Mouse (Mus musculus): ENCODE measurements around the gene Hdc. TPM values are rescaled to one million over a fixed set of nuclear protein-coding genes. Genes with fewer than 3 reads are reported as not detected.
"Not testable (repeated sequence)": the region's sequence is repeated elsewhere in the genome, so short reads cannot be mapped to it uniquely, and the experiment has no call there.

Hdc gene
- total RNA-seq (2021): 1 to 10 TPM in 1 of 2 experiments, under 1 TPM in 1; 0.85 to 1.5 TPM
- long read RNA-seq, experiment 1: 0 reads
- long read RNA-seq, experiment 2: 0 reads

DNA sequence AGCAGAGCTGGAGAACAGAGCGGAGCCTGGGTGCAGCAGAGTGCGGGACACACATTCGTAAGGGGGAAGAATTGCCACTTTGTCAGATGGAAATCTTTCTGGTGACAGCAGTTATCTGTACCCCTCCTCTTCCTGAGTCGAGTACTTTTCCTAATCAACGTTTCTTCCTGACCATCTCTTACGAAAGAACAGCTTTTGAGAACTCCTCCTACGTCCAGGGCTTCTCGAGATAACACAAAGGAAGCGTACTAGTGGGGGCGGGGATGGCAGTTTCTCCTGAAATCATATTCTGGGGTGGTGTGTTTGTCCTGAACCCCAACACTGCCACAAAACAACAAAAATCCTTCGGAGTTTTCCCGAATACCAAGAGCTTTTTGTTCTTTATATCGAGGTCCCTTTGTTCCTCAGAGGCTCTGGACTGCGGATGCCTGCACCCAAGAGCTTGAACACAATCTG lies at the start of gene Hdc:
Gene Hdc, minus strand, starts transcription at position 51 of the 456 bp plus-strand sequence.
- no peak for DNase-seq

DNA sequence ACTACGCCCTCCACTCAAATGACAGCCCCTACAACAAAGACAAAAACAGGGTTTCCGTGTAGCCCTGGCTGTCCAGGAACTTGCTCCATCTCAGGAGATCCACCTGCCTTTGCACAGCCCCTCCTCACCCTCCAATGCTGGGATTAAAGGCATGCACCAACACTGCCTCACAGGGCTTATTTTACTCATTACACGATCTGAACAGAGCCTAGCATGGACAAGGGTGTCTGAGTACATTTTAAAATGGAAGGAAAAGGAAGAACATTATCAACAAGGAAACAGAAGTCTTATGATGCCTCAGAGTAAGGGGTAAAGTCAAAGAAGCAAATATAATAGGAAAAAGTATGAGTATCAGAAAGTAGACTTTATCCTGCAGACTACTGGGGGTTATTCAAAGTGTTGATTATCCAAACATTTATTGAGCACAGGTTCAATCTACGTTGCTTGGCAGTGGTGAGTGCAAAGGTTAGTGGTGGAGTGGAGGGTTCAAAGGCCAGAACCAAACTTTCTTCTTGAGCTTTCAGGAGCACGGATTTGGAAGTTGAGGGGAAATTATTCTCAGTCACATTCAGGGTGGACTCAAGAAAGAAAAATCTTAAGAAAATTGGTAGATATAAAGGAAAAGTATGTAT lies 49.6 kb upstream of the Hdc start:
- no peak for DNase-seq

DNA sequence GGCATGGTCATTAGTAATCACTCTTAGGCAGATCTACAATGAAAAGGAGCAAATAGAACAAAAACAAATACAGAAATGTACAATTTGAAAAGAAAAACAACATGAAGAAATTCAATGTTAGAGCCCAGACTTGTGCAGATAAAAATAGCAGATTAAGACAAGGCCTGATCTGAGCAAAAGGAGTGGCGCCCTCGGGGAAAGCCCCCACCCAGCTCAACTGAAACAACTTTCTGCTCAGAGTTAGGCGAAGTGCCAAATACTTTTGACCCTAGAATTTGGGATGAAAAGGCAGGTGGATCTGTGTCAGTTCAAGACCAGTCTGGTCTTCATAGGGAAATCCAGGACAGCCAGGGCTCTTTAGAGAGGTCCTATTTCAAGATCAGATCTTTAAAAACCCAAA lies 46.9 kb upstream of the Hdc start:
- DNase-seq: no peak

DNA sequence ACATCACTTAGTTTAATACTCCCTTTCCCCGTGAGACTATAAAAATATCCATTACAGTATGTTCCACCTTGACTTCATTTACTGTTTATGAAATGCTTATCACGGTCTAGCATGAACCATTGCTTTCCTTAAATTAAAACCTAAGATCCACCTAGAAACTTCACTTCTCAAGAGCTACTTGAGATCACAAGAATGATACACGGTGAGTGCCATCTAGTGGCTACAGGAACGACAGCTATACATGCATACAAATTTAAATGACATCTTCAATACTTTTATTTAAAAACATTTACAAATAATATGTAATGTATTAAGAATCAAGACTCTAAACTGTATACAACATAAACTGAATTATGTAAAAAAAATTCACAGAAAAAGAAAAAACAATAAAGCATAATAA lies 44.4 kb upstream of the Hdc start:
- no peak for DNase-seq

DNA sequence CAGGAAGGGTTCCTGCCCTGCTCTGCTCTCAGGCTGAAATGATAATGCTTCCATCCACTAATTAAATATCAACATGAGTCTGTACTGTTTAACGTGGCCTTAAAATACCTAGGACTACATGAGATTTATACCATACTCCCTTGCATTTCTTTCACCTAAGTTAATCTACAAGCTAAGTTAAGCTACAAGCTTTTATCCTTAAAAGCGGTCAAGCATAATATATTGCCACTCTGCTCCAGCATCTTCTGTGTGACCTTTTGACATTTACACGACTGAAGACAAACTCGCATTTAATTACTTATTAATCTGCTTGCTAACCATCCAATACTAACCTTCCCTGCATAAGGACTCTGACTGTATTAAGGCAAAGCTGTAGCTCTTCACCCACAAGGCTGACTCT lies 33.8 kb upstream of the Hdc start:
- DNase-seq: no peak

DNA sequence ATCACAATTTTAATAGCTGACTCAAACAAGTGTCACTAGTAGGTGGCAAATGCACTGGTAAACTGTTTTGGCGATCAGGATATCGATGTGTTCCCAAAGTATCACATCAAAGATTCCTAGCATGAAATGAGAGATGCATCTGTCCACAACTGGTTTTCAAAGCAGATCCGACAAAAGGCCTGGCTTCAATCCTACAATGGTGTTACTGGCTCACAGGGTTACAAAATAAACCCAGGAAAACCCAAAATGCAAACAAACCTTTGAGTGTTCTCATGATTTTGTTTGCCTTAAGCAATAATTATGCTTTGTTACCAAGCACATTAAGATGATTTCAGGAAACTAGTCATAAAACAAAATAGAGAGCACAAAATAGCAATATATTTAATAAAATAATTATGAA lies 28.7 kb upstream of the Hdc start:
- DNase-seq: no peak

DNA sequence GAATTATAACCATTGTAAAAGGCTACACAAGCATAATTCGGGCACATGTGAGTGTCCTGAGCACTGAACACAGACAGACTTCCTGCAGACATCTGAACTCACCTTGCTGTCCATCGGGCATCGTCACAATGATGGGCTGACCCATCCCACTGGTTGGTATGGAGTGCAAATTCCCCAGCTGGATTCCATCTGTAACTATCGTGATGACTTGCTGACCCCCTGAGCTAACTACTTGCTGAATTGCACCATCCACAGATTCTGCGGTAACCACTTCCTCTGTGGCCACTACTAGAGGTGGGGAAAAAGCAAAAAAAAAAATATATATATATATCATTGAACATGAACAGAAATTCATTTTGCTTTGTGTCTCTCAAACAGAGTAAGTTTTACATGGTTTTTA lies 27.4 kb upstream of the Hdc start:
- DNase-seq: no peak

DNA sequence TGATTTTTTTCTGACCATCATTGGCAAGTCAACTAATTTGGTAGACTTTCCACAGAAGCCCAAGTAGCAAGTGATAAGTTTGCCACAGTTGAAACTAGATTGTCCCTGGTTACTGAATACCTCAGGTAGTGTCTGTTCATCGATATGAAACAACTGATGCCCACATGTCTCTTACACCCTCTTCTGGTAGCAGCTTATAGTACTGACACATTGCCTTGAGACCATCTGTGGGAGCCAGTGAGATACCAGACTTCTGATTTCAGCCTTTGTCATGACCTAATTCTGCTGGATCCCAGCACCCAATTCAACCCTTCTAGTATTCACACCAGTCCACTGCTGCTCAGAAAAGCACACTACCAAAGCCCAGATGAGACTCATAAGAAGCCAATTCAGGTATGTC lies 25.7 kb upstream of the Hdc start:
- no peak for DNase-seq

DNA sequence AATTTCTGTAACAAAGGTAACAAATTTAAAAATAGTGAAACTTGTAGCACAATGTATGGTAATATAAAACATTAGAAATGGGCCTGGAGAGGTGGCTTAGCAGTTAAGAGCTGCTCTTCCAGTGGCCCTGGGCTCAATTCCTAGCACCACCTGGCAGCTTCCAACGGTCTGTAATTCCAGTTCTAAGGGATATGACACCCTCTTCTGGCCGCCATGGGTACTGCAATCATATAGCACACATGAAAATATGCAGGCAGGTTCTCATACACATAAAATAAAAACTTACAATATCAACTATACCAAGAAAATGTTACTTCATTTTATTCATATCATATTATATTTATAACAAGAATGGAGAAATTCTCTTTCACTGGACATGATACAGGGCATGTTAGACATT lies 21.2 kb upstream of the Hdc start:
- DNase-seq: no peak

DNA sequence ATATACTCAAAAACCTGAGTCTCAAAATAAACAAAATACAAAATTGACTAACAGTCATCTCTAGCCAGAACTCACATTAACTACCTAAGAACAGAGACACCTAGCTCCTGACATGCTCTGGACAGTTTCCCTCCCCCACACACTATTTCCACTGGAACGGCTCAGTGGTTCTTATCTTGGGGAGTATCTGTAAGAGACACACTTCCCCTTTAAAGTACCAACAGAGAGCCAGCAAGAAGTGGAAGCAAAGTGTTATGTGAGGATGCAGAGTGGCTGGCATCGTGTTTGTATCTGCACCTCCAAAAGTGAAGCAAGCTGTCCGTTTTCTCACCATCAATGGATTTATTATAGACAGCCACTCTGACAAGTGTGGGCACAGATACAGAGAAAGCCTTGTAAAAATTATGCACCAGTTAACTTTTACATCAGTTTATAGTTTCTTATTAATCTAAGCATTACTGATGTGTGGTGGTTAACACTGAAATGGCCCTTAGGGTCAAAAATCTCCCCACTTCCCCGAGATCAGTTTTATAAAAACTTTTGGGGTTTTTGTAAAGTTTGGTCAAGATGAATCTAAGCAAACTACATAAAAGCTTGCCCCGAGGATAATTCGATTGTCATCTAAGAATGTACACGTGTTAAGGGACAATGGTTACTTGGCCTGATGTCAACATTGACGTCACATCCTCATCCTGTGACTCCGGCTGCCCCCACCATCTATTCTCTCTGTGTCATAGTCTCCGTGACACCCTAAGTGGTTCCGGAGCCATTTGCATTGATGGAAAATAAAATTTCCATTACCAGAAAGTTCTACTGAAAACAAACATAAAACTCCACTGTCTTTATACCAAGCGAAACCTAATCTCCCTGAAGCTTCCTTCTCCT lies 17.1 kb upstream of the Hdc start:
- no peak for DNase-seq

DNA sequence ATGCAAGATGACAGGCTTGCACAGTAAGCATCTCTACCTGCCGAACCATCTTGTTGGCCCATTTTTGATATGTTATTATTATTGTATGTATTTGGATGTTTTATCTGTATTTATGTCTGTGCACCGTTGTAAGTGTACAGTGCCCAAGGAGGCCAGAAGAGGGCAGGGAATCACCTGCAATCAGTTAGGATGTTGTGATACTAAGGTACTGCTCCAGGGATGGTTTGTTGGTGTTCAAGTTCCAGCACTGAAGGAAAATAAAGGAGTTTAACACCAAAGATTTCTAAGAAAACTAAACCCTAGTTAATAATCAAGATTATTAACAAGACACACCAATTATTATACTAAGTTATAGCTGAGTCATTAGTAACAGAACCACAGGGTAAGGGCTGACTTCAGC lies 14.1 kb upstream of the Hdc start:
- DNase-seq: no peak

DNA sequence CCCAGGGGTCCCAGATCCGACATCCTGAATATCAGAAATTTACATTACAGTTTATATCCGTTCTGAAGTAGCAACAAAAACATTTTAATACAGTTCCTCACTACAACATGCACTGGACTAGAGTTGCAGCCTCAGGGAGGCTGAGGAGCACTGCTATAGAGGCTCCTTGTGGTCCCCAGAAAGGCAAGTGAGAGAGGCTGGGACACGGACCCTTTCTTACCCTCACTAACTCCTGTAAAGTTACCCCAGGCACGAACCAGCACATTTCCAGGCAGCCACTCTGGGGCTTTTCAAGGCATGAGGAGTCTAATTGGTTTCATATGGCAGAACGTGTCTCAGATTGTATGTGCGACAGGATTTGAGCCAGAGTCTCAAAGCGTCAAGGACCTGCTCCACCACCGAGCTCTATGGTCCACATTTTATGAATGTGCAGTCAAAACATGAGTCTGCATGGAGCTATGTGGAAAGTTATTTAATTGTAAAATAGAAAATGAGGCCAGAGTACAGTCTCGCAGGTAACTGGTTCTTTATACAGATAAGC lies 9.4 kb upstream of the Hdc start:
- DNase-seq: no peak

DNA sequence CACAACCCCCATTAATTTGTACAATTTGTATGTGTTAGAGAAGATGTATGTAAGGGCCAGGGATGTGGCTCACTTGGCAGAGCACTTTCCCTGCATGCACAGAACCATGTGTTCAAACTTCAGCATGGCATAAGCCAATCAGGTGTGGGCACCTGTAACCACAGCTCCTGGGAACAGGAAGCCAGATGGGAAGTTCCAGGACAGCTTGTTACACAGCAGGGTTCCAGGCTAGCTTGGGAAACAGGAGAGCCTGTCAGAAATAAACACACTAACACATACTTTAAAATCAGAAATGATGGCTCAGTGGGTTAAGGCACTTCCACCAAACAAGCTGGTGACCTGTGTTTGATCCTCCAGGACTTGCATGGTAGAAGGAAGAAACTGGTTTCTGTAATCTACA lies 4.0 kb upstream of the Hdc start:
- DNase-seq: no peak

DNA sequence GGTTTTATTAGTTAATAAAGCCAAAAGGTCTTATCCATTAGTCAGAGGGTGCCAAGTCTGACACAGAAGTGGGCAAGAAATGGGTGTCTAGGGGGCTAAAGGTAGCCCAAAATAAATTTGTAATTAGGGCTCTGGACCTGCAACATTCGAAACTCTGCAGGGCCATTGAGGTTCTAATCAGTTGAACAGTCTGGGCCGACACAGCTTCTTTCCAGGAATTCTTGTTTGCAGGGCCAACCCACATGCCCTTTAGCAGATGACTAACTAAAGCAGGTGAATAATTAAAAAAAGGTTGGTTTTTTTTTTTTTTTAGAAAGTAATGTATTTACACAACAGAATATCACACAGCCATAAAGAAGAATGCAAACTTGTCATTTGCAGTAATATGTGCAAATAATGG lies 3.4 kb upstream of the Hdc start:
- DNase-seq: no peak

DNA sequence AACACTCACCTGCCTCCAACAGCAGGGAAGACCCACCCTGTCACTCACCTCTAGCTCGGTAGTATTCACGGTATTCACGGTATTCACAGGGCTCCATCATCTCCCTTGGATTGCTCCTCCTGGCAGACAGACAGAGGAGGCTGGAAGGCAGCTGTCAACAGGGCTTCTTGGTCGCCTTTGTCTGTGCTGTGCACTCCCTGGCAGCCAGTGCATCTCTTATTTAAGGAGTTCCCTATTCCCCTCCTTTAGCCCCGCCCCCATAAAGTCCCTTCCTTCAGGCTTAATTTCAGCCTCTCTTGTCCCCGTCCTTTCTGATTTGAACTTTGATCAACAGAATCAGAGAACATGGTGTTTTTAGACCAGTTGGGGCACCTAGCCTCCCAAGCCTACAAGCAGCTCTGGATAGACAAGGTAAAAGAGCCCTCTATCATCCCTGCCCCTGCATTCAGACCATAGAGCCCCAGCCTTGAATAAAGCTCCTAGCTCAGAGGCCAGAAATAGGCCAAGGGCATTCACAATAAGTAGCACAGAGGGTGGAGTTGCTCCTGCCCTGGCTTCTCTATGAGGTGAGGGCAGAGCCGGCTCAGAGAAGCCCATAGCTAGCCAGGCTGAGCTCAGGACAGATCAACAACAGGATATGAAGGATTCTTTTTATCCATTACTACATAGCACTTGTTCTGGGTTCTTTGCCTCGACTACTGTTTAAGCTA lies 474 bp downstream of the Hdc start:
- no peak for DNase-seq

DNA sequence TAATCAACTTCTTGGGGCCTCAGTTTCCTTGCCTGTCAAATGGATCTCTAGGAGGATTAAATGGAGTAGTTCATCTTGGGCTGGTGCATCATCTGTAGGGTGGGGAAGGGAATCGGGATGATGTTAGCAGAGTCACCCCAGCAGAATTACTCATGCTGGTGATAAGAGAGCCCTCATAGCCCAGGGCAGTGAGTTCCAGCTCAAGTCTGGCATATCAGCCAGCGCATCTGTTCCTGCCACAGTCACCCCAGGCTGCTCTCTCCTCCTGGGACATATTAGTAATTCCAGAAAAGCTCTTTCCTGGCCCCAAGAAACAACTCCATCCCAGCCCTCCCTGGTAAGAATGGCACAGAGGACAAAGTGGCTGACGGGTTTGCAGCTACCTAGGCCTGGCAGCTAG lies 3.7 kb downstream of the Hdc start:
- no peak for DNase-seq

DNA sequence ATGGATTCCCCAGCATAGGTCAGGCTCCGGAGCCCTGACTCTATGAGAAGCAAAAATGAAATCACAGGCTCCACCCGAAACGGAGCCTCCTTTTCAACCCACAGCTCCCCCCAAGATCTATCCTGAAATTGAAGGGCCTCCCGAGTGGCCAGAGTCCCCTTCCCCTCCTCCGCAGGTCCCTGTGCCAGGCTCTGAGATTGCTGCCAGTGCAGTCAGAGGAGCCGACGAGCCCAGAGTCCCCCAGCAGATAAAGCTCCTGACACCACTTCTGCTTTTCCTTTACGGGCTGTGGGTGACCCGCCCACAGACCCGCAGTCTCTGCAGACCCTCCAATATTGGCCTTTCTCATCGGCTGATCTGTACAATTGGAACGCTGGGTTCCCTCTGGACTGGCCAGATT lies 9.5 kb downstream of the Hdc start:
- DNase-seq: not testable (repeated sequence)

DNA sequence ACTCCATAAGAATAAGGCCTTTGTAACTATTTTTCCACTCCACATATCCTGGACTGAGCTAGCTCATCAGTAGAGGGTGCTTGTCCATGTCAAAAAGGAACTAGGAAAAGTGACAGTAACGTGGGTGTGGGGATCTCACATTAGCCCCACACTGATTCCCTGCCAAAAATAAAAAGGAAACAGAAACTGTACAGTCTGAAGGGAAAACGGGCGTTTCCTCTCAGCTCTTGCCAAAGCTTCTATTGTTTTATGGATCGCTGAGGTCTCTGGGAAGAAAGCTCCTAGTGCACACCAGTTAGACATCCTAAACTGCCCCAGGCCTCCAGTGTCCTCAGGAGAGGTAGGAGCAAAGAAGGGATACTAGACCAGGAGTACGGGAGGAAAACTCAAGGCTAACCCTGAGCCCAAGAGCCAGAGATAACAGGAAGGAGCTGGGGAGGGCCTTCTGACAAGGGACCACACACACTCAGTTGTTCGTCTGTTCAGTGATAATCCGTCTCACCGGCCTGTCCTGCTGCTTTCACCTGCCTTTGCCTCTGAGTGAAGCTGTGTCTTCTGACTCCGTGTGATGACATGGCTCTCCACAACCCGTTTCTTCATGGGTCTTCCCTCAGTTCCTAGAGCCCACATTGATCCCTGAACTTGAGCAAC lies 11.4 kb downstream of the Hdc start:
- no peak for DNase-seq

DNA sequence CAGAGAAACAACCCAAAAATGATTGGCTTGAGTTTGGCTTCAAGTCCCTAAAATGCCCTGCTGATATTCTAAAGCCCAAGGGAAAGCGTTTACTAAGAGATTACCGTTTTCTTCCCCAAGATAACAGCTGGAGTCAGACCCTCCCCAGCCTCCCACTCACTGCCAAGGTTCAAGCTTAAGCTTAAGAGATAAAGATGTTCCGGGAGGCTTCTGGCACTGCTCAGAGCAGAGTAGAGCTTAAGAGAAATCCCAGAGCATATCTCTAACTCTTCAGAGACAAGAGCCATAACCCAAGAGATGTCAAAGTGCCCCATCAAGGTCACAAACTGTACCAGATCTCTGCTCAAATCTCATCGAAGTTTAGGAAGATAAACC lies 12.4 kb downstream of the Hdc start:
- no peak for DNase-seq

DNA sequence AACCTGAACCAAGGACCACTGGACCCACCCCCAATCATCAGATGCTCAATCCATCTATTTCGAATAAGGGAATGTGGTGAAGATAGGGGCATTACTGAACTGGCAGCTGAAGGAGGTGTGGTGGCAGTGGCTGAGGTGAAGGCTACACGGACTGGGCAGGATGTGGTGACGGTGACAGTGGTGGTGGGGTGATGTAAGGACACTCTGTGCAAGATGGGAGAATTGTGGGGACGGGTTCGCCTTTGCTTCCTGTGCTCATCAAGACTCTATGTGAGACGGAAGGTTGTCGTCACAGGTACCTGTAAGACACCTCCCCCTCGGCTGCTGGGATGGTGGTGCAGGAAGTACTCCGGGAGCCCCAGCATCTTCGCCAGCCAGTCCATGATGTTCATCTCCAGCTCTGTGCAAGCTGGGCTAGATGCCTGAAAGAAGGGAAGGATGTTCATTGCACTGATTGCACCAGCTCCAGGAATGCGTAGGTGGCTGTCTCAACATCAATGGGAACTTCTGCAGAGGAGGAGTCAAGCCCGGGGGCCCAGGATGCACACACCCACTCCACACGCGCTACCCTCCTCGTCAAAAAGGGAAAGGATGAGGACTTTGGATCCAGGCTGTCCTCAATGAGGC lies 12.9 kb downstream of the Hdc start:
- DNase-seq: no peak

DNA sequence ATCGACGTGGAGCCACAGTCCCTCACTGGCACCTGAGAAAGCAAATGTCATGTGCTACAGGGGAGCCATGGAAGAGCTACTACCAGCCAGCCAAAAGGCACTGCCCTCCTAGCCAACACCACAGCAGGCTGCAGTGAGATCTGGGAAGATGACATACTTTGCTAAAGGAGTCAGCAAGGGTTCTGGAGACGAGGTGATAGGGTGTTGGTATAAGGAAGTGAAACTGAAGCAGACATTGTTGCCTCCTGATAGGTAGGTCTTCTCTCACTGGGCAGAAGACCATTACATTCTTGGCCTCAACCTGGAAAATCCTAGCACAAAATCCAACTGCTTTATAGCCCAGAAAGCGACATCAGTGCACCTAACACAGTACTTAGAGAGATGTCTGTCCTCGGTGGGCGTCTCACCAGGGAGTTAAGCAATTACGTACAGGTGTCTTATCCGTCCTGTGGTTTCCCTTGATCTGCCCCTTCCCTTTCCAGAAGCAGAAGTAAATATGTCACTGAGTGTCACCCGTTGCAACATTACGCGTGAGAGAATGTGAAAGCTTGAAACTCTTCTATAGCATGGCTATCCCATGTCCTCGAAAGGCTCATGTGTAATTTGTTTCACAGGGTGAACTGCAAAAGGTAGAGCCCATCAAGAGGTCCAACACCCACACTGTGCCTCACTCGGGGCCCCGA lies 17.0 kb downstream of the Hdc start:
- no peak for DNase-seq
